Mouse (Mus musculus) forebrain, embryonic 12.5 days (tissue): ENCODE results near the gene Gm5640. TPM values are rescaled to one million over a fixed set of nuclear protein-coding genes. Genes with fewer than 3 reads are reported as not detected.
A peak's percentile ranks its signal among the peaks of the same experiment; 100 is the strongest.
"Not testable (repeated sequence)": the region's sequence is repeated elsewhere in the genome, so short reads cannot be mapped to it uniquely, and the experiment has no call there.

Experiments used
- ATAC-seq: fragments of 200-750 bp; cut with Nextera tagmentation; 2 replicates; pipeline ENCODE4 v1.8.0; 2017; ENCODE audit warnings: moderate TSS enrichment; ENCODE audit not compliant: low FRiP score
- H3K27ac ChIP-seq: fragments of 300-500 bp; sonication (generic); 2 replicates; pipeline ENCODE4 v1.5.1; 2016; ENCODE audit warnings: mild to moderate bottlenecking
- H3K27me3 ChIP-seq: fragments of 300-500 bp; sonication (generic); 2 replicates; pipeline ENCODE4 v1.6.1; 2016; ENCODE audit warnings: mild to moderate bottlenecking
- H3K36me3 ChIP-seq: fragments of 300-500 bp; sonication (generic); replicated peaks from 2 replicates; pipeline ENCODE4 v1.6.1; 2016; ENCODE audit warnings: mild to moderate bottlenecking
- H3K4me1 ChIP-seq: fragments of 300-500 bp; sonication (generic); 2 replicates; pipeline ENCODE4 v1.6.1; 2016
- H3K4me2 ChIP-seq: fragments of 300-500 bp; sonication (generic); 2 replicates; pipeline ENCODE4 v1.6.1; 2016; ENCODE audit warnings: mild to moderate bottlenecking, moderate library complexity
- H3K4me3 ChIP-seq: fragments of 300-500 bp; sonication (generic); replicated peaks from 2 replicates; pipeline ENCODE4 v1.5.1; 2016; ENCODE audit warnings: mild to moderate bottlenecking
- H3K9ac ChIP-seq: fragments of 300-500 bp; sonication (generic); 2 replicates; pipeline ENCODE4 v1.6.1; 2016; ENCODE audit warnings: mild to moderate bottlenecking
- H3K9me3 ChIP-seq: fragments of 300-500 bp; sonication (generic); 2 replicates; pipeline ENCODE4 v1.6.1; 2016
- WGBS: fragments of 180-500 bp; shearing (Covaris S2); methylation state at CpG from one replicate; pipeline ENCODE4 v1.1.7; 2016; 5-methylcytosine and 5-hydroxymethylcytosine counted together
- polyA plus RNA-seq: library from polyadenylated mRNA; unstranded; fragments of >200 nt; fragmentation: Nextera tagmentation; extraction: Ambion mirVana; gene quantifications from 2 replicates; pipeline ENCODE4 v1.2.1, GENCODE M21; 2016

Gene Gm5640
- 0.15 TPM in 1 of 2 replicates, not detected in the other for polyA plus RNA-seq

GRCm38 (mm10) chrX:74645466-74646323 is at the start of gene Gm5640:
Gene Gm5640, minus strand, starts transcription at chrX:74645635.
- H3K9me3 ChIP-seq, H3K9ac ChIP-seq, H3K36me3 ChIP-seq, H3K4me3 ChIP-seq, H3K4me1 ChIP-seq, H3K27me3 ChIP-seq, H3K4me2 ChIP-seq, H3K27ac ChIP-seq: not testable (repeated sequence)
- peak; percentile 39; the same call in 1 of the 2 replicates for ATAC-seq
- 50% methylated on average over 3 of the region's 5 CpGs for WGBS

- H3K9me3 ChIP-seq, H3K27me3 ChIP-seq, H3K4me1 ChIP-seq, H3K36me3 ChIP-seq, H3K9ac ChIP-seq, ATAC-seq, H3K27ac ChIP-seq, H3K4me3 ChIP-seq, H3K4me2 ChIP-seq: not testable (repeated sequence)
- no CpG with 5 or more reads among the region's 1 CpGs for WGBS
These were observed 958 bp upstream of the Gm5640 start for GRCm38 (mm10) chrX:74646393-74646792.

- Histone ChIP-seq H3K4me2 (no peak within 1 kb of the TSS), H3K9me3 (no peaks in the 10 kb centered on the region), H3K9ac (no peak within 1 kb of the TSS), H3K27ac (no peak within 1 kb of the TSS), H3K36me3 (no peaks in the 10 kb centered on the region), H3K4me1 (no peaks in the 10 kb centered on the region), H3K4me3 (no peak within 1 kb of the TSS), H3K27me3 (no peaks in the 10 kb centered on the region)
- 79% methylated on average over 2 of the region's 2 CpGs for WGBS
- ATAC-seq: no peak
These were observed 53.1 kb downstream of the Gm5640 start, which contains the start of gene Olfr1325 for GRCm38 (mm10) chrX:74592379-74592778. Gene Olfr1325, plus strand, starts transcription at chrX:74592679.

Other genes with a start within 250 kb of the Gm5640 start
- 51.0 and 51.6 TPM in 2 replicates for gene G6pdx, start 216.4 kb downstream of the Gm5640 start, polyA plus RNA-seq
- gene Gm6880, start 164.2 kb downstream of the Gm5640 start, polyA plus RNA-seq: not detected in 2 replicates
- not detected in 2 replicates for gene Olfr1326-ps1, start 70.7 kb downstream of the Gm5640 start, polyA plus RNA-seq
- not detected in 2 replicates for gene Olfr1325, start 53.0 kb downstream of the Gm5640 start, polyA plus RNA-seq
- not detected in 2 replicates for gene Gm6890, start 95.3 kb upstream of the Gm5640 start, polyA plus RNA-seq
- not detected in 2 replicates for gene Gm5936, start 191.6 kb upstream of the Gm5640 start, polyA plus RNA-seq